Mouse (Mus musculus) inflammation-experienced regulatory T-cells, adult 6 months (primary cell): ENCODE measurements around the gene Fer1l5. TPM values are rescaled to one million over a fixed set of nuclear protein-coding genes. Genes with fewer than 3 reads are reported as not detected.

Experiments
- polyA plus RNA-seq, 3 experiments: library from polyadenylated mRNA; unstranded; fragments of 100-300 nt; shearing (Covaris generic); gene quantifications; one replicate each; pipeline ENCODE4 v1.2.1; 2017

The Fer1l5 gene
- polyA plus RNA-seq, 3 experiments from 2014 or later: 0.20 to 0.55 (median 0.39) TPM

Other genes starting within 250 kb of the Fer1l5 start
- gene Uggt1, start 127.6 kb upstream of the Fer1l5 start, polyA plus RNA-seq: 10 to 100 TPM; 22.5 to 27.7 (median 25.2) TPM
- 100 to 1,000 TPM in 1 of 3 experiments, 10 to 100 TPM in 2; 23.0 to 132 (median 83.6) TPM for gene Neurl3, start 97.6 kb upstream of the Fer1l5 start, polyA plus RNA-seq
- gene Arid5a, start 64.6 kb upstream of the Fer1l5 start, polyA plus RNA-seq: 10 to 100 TPM; 75.9 to 89.1 (median 88.6) TPM
- gene Kansl3, start 3.1 kb upstream of the Fer1l5 start, polyA plus RNA-seq: 10 to 100 TPM; 45.7 to 65.2 (median 47.4) TPM
- gene Lman2l, start 73.0 kb downstream of the Fer1l5 start, polyA plus RNA-seq: 10 to 100 TPM in 2 of 3 experiments, 1 to 10 TPM in 1; 7.9 to 12.0 (median 11.4) TPM
- 10 to 100 TPM; 11.5 to 13.9 (median 12.1) TPM for gene Cnnm4, start 99.3 kb downstream of the Fer1l5 start, polyA plus RNA-seq
- 1 to 10 TPM; 3.1 to 9.2 (median 6.7) TPM for gene Cnnm3, start 139.6 kb downstream of the Fer1l5 start, polyA plus RNA-seq
- gene Ankrd23, start 164.6 kb downstream of the Fer1l5 start, polyA plus RNA-seq: 10 to 100 TPM; 35.1 to 58.4 (median 36.4) TPM
- 1 to 10 TPM in 1 of 3 experiments, not detected in 2; 2.4 TPM for gene Gm42417, start 167.1 kb downstream of the Fer1l5 start, polyA plus RNA-seq
- gene Ankrd39, start 175.2 kb downstream of the Fer1l5 start, polyA plus RNA-seq: 10 to 100 TPM; 17.5 to 24.1 (median 23.2) TPM
- under 1 TPM in 1 of 3 experiments, not detected in 2; 0.33 TPM for gene Sema4c, start 186.1 kb downstream of the Fer1l5 start, polyA plus RNA-seq